Mouse (Mus musculus): ENCODE measurements around the gene Lonrf2.

Lonrf2 gene

DNA sequence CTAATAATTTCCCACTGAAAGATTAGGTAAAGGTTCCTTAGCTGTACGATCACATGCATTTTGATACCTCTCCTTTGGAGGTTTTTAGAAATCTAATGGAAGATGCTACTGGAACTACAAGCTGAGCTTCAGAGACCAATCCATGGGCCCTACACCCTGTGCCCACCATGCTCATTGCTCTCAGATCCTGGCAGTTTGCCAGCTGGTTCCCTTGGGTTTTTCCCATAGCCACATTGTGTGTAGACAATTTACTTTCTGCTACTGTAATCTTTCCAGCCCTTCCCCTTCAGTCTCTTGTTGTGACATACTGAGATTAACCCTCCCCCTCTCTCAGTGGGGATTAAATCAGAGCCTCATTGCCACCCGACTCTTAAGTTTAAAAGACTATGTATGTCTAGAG lies 11.6 kb downstream of the Lonrf2 start:
- no peak for TF ChIP-seq NANOG (IDR thresholded peaks at IDR 0.05; ENCODE audit: borderline replicate concordance, low read length)
- TF ChIP-seq CTCF (conservative IDR thresholded peaks at IDR 0.05; ENCODE audit: low read length): no peak
- no peak for TF ChIP-seq POU5F1 (IDR thresholded peaks at IDR 0.05; ENCODE audit: borderline replicate concordance, low read length)
- no peaks in the 10 kb centered on the region for H3K36me3 ChIP-seq (ENCODE audit: insufficient read depth, low read length)

DNA sequence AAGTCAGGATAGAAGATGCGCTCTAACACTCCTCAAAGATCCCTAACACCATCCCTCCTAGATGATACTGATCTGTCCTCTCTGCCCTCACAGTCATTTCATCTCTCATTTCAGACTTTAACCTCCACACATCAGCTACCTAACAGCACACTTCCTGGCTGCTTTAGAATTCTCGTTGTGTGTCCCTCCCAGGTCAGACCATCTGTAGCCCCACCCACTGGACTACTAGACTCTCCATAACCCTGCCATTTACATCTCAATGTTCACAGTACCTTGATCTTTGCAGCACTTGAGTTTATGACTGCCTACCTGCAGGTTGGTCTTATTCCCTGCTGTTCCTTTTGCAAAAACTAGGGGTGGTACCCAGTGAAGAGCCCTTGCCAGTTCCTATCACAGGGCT lies 12.7 kb downstream of the Lonrf2 start:
- no peaks in the 10 kb centered on the region for H3K36me3 ChIP-seq (ENCODE audit: insufficient read depth, low read length)
- peaks cover 41% of the 10 kb centered on the region for H3K4me1 ChIP-seq (replicated peaks; ENCODE audit: low read depth, low read length)
- peaks cover 3% of the 10 kb centered on the region; the same call in 1 of the 2 replicates for H3K27me3 ChIP-seq (ENCODE audit: insufficient read depth, low read length)
- peak; percentile 91 for TF ChIP-seq NANOG (IDR thresholded peaks at IDR 0.05; ENCODE audit: borderline replicate concordance, low read length)
- TF ChIP-seq CTCF (conservative IDR thresholded peaks at IDR 0.05; ENCODE audit: low read length): no peak
- peak; percentile 39; the same call in 1 of the 2 replicates for TF ChIP-seq POU5F1 (IDR thresholded peaks at IDR 0.05; ENCODE audit: borderline replicate concordance, low read length)
- no peaks in the 10 kb centered on the region for H3K9me3 ChIP-seq (ENCODE audit: low read length)
- H3K4me3 ChIP-seq (replicated peaks; ENCODE audit: low read length): no peak overlapping the region

More for the DNA sequence above, 11.6 kb downstream of the Lonrf2 start:
- peaks cover 3% of the 10 kb centered on the region; the same call in 1 of the 2 replicates for H3K27me3 ChIP-seq (ENCODE audit: insufficient read depth, low read length)
- H3K4me3 ChIP-seq (replicated peaks; ENCODE audit: low read length): no peak overlapping the region
- H3K9me3 ChIP-seq (ENCODE audit: low read length): no peaks in the 10 kb centered on the region
- H3K4me1 ChIP-seq (replicated peaks; ENCODE audit: low read depth, low read length): peaks cover 41% of the 10 kb centered on the region

DNA sequence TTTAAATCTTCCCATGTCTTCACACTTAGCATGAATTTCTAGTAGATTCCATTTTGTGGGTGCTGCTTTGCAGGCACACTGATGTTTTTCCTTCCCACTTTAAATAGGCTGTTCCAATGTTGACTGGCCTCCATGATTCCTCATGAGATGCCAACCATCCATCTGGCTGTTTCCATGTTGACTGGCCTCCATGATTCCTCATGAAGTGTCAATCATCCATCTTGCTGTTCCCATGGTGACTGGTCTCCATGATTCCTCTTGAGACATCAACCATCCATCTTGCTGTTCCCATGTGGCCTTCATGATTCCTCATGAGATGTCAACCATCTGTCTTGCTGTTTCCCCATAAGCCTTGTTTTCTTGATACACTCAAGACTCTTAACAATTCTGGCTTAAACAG lies 16.8 kb downstream of the Lonrf2 start:
- TF ChIP-seq POU5F1 (IDR thresholded peaks at IDR 0.05; ENCODE audit: borderline replicate concordance, low read length): no peak
- TF ChIP-seq CTCF (conservative IDR thresholded peaks at IDR 0.05; ENCODE audit: low read length): no peak
- TF ChIP-seq NANOG (IDR thresholded peaks at IDR 0.05; ENCODE audit: borderline replicate concordance, low read length): no peak
- peaks cover 28% of the 10 kb centered on the region for H3K4me1 ChIP-seq (replicated peaks; ENCODE audit: low read depth, low read length)
- H3K27me3 ChIP-seq (ENCODE audit: insufficient read depth, low read length): no peaks in the 10 kb centered on the region
- H3K4me3 ChIP-seq (replicated peaks; ENCODE audit: low read length): no peak overlapping the region
- H3K9me3 ChIP-seq (ENCODE audit: low read length): no peaks in the 10 kb centered on the region
- H3K36me3 ChIP-seq (ENCODE audit: insufficient read depth, low read length): no peaks in the 10 kb centered on the region

DNA sequence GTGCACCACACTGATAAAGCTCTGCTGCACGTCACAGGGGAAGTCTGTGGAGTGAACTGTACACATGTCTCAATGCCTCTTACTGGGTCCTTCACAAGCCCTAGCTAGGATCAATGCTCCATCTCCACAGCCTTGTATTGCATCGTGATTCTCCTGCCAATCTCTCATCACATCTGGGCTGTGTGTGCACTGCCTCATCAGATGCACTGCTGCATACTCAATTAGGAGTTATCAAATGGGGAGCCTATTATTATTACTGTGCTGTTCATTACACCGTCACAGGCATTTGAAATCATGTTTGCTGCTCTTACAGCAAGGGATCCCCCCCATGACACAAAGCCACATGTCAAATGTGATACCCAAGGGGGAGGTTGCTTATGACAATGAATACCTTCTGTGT lies 18.8 kb downstream of the Lonrf2 start:
- H3K36me3 ChIP-seq (ENCODE audit: insufficient read depth, low read length): no peaks in the 10 kb centered on the region
- no peak for TF ChIP-seq POU5F1 (IDR thresholded peaks at IDR 0.05; ENCODE audit: borderline replicate concordance, low read length)
- TF ChIP-seq CTCF (conservative IDR thresholded peaks at IDR 0.05; ENCODE audit: low read length): no peak
- TF ChIP-seq NANOG (IDR thresholded peaks at IDR 0.05; ENCODE audit: borderline replicate concordance, low read length): no peak
- no peaks in the 10 kb centered on the region for H3K9me3 ChIP-seq (ENCODE audit: low read length)
- 0 out of 2 replicates have a peak, but pooled peaks cover 3% of the 10 kb centered on the region for H3K27me3 ChIP-seq (ENCODE audit: insufficient read depth, low read length)
- no peak overlapping the region for H3K4me3 ChIP-seq (replicated peaks; ENCODE audit: low read length)
- peaks cover 10% of the 10 kb centered on the region for H3K4me1 ChIP-seq (replicated peaks; ENCODE audit: low read depth, low read length)

DNA sequence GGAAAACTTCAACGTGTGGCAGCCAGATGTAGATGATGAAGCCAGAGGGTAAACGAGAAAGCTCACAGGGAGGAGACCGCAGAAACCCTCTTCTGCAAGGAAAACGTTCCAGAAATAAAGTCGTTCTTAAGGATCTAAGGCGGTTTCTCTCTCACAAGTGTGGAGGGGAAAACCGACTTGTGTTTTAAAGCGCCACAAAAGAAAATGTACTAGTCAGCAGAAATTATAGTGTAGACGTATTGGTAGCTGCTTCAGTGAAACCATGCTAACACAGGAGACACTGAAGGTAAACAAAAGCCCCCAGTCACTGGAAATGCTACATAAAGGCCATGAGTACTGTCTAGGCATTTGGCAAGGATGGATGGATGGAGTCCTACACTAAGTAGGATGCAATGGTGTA lies 19.2 kb downstream of the Lonrf2 start:
- Histone ChIP-seq H3K4me3 (replicated peaks; ENCODE audit: low read length) (no peak overlapping the region), H3K36me3 (ENCODE audit: insufficient read depth, low read length) (no peaks in the 10 kb centered on the region), H3K27me3 (ENCODE audit: insufficient read depth, low read length) (0 out of 2 replicates have a peak, but pooled peaks cover 3% of the 10 kb centered on the region), H3K9me3 (ENCODE audit: low read length) (no peaks in the 10 kb centered on the region), H3K4me1 (replicated peaks; ENCODE audit: low read depth, low read length) (peaks cover 6% of the 10 kb centered on the region)
- TF ChIP-seq CTCF (conservative IDR thresholded peaks at IDR 0.05; ENCODE audit: low read length): no peak
- no peak for TF ChIP-seq NANOG (IDR thresholded peaks at IDR 0.05; ENCODE audit: borderline replicate concordance, low read length)
- no peak for TF ChIP-seq POU5F1 (IDR thresholded peaks at IDR 0.05; ENCODE audit: borderline replicate concordance, low read length)

DNA sequence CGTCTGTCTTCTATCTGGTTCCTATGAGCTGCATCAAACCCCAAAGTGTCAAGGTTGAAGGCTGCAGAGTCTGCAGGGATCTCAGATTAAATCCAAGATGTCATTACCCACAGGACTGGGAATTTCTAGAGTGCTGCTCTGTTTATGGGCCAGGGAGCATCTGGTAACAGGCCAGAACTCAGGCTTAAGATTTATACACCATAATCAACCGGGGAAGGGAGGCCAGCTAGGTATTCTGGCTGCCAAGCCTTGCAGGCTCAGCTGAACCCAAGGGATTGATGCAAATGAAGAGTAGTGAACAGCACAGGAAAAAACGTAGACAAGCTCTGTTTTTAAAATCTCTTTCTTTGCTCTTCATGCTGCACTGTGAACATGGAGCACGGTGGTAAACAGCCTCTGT lies 20.2 kb downstream of the Lonrf2 start:
- no peaks in the 10 kb centered on the region for H3K9me3 ChIP-seq (ENCODE audit: low read length)
- H3K27me3 ChIP-seq (ENCODE audit: insufficient read depth, low read length): 0 out of 2 replicates have a peak, but pooled peaks cover 3% of the 10 kb centered on the region
- H3K36me3 ChIP-seq (ENCODE audit: insufficient read depth, low read length): no peaks in the 10 kb centered on the region
- H3K4me1 ChIP-seq (replicated peaks; ENCODE audit: low read depth, low read length): no peaks in the 10 kb centered on the region
- no peak overlapping the region for H3K4me3 ChIP-seq (replicated peaks; ENCODE audit: low read length)
- no peak for TF ChIP-seq NANOG (IDR thresholded peaks at IDR 0.05; ENCODE audit: borderline replicate concordance, low read length)
- no peak for TF ChIP-seq POU5F1 (IDR thresholded peaks at IDR 0.05; ENCODE audit: borderline replicate concordance, low read length)
- TF ChIP-seq CTCF (conservative IDR thresholded peaks at IDR 0.05; ENCODE audit: low read length): no peak

DNA sequence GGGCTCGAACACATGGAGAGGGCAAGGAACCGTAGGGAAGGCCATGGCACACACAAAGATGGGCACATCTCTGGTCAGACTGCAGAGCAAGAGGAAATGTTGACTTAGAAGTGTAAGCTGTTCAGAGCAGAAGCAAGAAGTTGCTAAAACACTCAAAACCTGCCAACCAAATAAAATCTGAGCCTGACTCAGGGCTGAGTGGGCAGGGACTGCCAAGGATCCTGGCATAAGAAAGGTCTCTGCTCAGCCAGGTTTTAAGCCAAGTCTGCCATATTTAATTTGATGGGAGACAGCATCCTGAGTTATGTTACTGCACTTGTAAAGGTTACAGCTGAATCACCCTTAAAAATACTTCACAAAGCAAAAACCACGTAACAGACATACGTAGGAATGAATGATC lies 29.4 kb downstream of the Lonrf2 start:
- H3K4me1 ChIP-seq (replicated peaks; ENCODE audit: low read depth, low read length): no peaks in the 10 kb centered on the region
- H3K27me3 ChIP-seq (ENCODE audit: insufficient read depth, low read length): peaks cover 4% of the 10 kb centered on the region; the same call in 1 of the 2 replicates
- no peak for TF ChIP-seq CTCF (conservative IDR thresholded peaks at IDR 0.05; ENCODE audit: low read length)
- no peak for TF ChIP-seq POU5F1 (IDR thresholded peaks at IDR 0.05; ENCODE audit: borderline replicate concordance, low read length)
- TF ChIP-seq NANOG (IDR thresholded peaks at IDR 0.05; ENCODE audit: borderline replicate concordance, low read length): no peak

DNA sequence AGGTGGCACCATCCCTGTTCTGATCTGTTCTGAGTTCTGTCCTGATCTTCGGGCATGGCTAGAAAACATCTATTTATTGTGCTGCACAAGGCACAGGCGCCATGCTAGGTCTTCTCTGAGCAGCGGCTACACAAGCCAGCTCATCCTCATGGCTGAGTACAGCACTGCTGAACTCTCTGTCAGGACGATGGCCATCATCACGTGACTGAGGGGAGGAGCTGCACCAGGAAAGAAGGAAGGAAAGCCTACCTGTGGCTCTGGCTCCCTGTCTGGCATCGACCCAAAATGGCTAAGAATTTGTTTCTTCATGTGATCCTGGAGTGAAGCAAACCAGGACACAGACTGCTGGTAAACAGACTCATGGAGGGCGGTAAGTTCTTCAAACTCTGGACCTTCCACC lies 36.1 kb downstream of the Lonrf2 start:
- H3K9me3 ChIP-seq (ENCODE audit: low read length): no peaks in the 10 kb centered on the region
- H3K4me3 ChIP-seq (replicated peaks; ENCODE audit: low read length): 0 out of 2 replicates have a peak overlapping the region, but pooled peaks have one; percentile 11
- TF ChIP-seq CTCF (conservative IDR thresholded peaks at IDR 0.05; ENCODE audit: low read length) (no peak), POU5F1 (IDR thresholded peaks at IDR 0.05; ENCODE audit: borderline replicate concordance, low read length) (no peak), NANOG (IDR thresholded peaks at IDR 0.05; ENCODE audit: borderline replicate concordance, low read length) (no peak)
- peaks cover 4% of the 10 kb centered on the region; the same call in 1 of the 2 replicates for H3K27me3 ChIP-seq (ENCODE audit: insufficient read depth, low read length)
- no peaks in the 10 kb centered on the region for H3K36me3 ChIP-seq (ENCODE audit: insufficient read depth, low read length)
- H3K4me1 ChIP-seq (replicated peaks; ENCODE audit: low read depth, low read length): peaks cover 36% of the 10 kb centered on the region

More for the DNA sequence above, 29.4 kb downstream of the Lonrf2 start:
- no peak overlapping the region for H3K4me3 ChIP-seq (replicated peaks; ENCODE audit: low read length)
- H3K36me3 ChIP-seq (ENCODE audit: insufficient read depth, low read length): no peaks in the 10 kb centered on the region
- no peaks in the 10 kb centered on the region for H3K9me3 ChIP-seq (ENCODE audit: low read length)

DNA sequence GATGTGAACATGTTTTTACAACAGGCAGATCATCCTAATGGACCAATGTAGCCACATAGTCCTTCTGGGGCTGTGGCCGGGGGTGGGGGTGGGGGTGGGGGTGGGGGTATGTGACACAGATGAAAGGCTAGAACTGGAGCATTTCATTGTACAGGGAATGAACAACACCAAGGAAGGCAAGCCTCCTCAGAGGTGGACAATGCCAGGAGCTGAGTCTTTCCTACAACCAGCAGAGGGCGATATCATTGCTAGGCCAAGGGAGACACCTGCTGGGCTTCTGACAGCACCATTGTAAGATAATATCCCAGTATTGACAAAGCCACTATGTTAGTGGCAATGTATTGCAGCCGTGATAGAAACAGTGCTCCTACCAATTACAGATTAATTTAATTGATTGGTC lies 37.2 kb downstream of the Lonrf2 start:
- no peaks in the 10 kb centered on the region for H3K36me3 ChIP-seq (ENCODE audit: insufficient read depth, low read length)
- H3K27me3 ChIP-seq (ENCODE audit: insufficient read depth, low read length): peaks cover under 1% of the 10 kb centered on the region; the same call in 1 of the 2 replicates
- TF ChIP-seq NANOG (IDR thresholded peaks at IDR 0.05; ENCODE audit: borderline replicate concordance, low read length) (peak; percentile 31; the same call in 1 of the 2 replicates), POU5F1 (IDR thresholded peaks at IDR 0.05; ENCODE audit: borderline replicate concordance, low read length) (no peak), CTCF (conservative IDR thresholded peaks at IDR 0.05; ENCODE audit: low read length) (peak; percentile 63)
- no peaks in the 10 kb centered on the region for H3K9me3 ChIP-seq (ENCODE audit: low read length)
- peaks cover 45% of the 10 kb centered on the region for H3K4me1 ChIP-seq (replicated peaks; ENCODE audit: low read depth, low read length)
- no peak overlapping the region for H3K4me3 ChIP-seq (replicated peaks; ENCODE audit: low read length)

Data from E14TG2a.4 (cell line).